Mouse (Mus musculus) T-helper 2 cell (primary cell): ENCODE measurements around the gene Padi2.

ENCODE experiments used
- in situ Hi-C: fragments of 300-600 bp; cut with MboI, MseI; formaldehyde crosslinking; loops from one replicate; pipeline ENCODE4 v1.15.1; 2025; ENCODE audit warnings: high pct_unique_total_duplicates

Gene Padi2

GRCm38 (mm10) chr4:140906076-140906826 lies at the start of gene Padi2:
TSS of gene Padi2 (plus strand) at chr4:140906344.
- in situ Hi-C loops, result loop anchor here (10.0 kb wide), 1 partner anchor 121 kb away; no protein-coding TSS in a partner anchor

DNA sequence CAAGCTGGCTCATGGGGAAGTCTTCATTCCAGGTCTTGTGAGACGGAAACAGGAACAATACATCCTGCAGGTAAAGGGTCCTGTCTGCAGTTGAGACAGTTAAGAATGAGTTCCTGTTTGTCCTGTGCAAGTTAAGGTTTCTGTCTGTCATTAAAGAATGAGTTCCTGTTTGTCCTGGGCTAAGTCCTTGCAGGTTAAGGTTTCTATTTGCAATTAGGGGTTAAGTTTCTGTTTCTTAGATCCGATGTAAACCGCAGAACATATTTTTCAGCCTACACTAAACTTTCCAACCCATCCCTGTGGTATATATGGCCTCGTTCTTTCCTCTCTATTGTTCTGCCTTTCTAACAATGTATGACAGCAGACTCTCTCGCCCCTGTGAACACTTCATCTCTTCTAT lies 49.1 kb upstream of the Padi2 start:
- in situ Hi-C loops, result no loop called here

DNA sequence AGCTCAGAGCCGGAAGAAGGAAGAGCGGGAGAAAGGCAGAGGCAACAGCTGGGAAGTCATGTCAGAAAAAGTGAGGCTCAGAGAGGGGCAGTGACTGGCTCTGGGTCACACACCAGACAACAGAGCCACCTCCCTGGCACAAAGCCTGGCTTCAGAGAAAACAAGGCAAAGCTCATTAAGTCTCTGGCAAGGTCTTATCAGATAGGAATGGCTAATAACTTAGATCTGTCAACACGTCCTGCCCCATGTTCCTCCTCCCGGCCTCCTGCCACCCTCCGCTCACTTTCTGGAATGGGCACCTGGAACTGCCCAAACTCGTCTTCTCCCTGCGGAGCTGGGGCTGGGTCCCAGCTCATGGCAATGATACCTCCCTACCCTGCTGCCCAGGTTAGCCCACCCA lies 48.3 kb upstream of the Padi2 start:
- in situ Hi-C loops, result no loop called here

GRCm38 (mm10) chr4:140859291-140859690 lies 46.9 kb upstream of the Padi2 start:
- in situ Hi-C loops, result no loop called here

GRCm38 (mm10) chr4:140860125-140860766 lies 45.9 kb upstream of the Padi2 start:
- in situ Hi-C loops, result no loop called here

- in situ Hi-C loops, result no loop called here
Measured at GRCm38 (mm10) chr4:140860767-140861147, 45.4 kb upstream of the Padi2 start.

- in situ Hi-C loops, result no loop called here
Measured at GRCm38 (mm10) chr4:140862036-140862650, 44.0 kb upstream of the Padi2 start.

DNA sequence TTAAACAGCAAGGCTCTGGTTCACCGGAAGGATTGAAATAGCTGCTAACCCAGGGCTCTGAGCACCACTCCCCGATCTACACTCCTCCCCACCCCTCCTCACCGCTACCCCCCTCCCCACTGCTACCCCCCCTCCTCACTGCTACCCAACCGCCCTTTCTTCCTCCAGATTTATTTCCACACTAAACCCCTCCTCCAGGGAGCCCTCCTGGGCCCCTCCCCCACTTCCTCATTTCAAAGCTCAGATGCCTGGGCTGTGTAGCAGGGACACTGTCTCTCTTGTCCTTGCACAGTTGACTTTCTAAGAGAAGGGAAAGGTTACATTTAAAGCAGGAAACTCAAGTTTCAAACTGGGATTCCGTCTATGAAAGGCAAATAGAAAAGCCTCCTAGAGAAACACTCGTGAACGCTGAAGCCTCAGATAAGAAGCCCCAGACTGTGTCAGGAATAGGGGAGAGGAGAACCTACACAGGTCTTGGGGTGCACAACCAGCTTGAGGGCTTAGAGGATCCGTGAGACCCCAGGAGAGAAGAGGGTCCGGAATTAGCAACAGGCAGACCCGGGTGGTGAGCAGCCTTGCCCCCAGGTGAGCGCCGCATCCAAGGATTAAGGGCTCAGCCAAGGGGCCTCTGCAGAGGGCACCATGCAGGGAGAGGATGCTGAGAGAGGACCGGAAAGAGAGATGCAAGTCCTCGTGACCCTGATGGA lies 37.5 kb upstream of the Padi2 start:
- in situ Hi-C loops, result no loop called here

DNA sequence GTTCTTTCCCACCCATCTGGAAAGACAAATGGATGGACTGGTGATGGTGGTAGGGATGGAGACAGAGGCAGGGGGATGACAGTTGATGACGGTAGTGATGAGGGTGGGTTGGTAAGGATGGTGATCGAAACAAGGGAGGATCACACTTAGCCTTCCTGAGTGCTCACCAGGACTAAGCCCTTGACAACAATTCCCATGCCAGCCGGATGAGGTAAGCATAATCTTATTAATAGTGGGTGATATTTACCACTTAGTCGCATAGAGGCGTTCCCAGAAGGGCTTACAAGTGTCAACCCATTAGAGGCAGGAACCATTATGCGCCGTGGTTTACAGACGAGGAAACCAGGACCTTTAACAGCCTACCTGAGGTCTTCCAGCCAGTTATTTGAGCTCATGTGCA lies 36.2 kb upstream of the Padi2 start:
- in situ Hi-C loops, result no loop called here

DNA sequence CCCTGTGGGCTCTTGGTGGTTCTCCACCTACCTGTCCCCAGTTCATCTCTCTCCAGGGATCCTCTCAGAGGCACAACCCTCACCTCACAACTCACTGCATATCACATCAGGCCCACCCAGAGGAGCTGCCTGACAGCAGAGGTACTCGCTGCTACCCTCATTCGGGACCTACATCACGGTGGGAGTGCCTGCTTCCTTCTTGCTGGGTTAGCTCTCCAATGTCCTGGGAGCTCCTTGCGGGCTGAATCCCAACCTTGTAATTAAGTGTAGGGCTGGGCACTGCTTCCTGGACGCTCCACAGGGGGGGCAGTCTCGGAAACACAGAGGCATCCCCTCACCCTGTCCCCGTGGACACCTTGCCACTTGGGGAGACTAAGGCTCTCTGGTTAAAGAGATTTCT lies 35.3 kb upstream of the Padi2 start:
- in situ Hi-C loops, result no loop called here

DNA sequence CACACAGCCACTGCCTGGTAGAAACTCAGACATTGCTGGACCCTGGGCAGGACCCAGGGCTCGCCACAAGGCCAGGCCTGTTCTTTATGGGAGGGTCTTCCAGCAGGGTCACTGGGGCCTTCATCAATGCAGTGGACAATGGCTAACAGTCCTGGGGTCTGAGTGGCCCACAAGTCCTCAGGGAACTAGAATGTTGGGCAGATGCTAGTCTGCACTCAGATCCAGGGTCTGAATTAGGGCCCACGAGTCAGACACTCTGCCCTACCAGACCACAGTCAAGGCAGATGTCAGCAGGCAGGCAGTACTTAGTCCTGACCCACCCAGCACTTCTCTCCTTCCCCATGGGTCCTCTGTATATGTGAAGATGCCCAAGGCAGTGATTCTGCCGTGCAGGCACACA lies 34.8 kb upstream of the Padi2 start:
- in situ Hi-C loops, result no loop called here

DNA sequence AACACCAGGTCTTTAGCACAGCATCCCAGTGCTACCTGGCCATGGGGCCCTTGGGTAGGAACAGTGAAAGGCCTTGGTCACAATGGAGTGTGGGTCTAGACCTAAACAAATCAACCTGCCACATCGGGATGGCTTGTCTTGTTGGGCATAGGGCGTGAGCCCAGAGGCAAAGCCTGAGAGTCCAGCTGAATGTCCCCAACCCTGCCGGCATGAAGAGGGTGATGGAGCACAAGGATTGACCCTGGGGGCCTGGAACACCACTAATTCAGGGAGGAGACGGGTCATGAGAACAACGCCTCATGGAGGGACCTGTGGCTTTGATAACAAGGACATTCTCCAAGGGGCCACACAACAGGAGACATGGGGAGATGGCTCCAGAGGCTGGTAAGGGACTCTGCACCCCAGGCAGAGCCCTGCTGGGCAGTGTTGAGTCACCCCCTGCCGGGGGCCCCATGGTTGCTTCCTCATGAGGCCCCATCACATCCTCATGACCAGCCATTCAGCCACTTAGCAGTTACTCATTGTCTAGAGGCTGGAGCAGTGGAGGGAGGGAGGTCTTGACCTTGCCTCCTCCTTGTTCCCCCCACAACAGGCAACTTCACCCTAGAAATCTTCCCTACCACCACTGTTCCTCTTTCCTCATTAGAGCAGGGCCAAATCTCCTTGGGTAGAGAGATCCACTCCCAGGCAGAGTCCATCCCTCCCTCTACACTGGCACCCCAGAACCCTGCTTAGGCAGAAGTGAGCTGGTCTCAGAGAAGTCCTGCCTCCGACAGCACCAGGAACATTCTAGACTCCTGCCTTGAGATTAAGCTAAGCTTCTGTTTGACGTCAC lies 34.1 kb upstream of the Padi2 start:
- in situ Hi-C loops, result no loop called here

DNA sequence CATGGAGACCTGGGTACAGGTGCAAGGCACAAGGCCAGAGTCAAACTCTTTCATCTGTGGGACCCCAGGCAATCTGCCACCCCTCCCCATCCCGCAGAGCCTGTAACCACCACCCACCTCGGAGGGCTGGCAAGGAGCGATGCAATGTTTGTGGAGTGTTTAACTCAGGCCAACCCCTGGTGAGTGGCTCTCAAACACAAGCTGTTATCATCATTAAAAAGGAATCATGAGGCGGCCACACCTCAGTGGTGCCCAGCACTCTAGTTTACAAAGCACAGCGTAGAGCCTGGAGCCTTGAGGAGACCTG lies 33.5 kb upstream of the Padi2 start:
- in situ Hi-C loops, result no loop called here

GRCm38 (mm10) chr4:140873011-140873410 lies 33.1 kb upstream of the Padi2 start:
- in situ Hi-C loops, result no loop called here

DNA sequence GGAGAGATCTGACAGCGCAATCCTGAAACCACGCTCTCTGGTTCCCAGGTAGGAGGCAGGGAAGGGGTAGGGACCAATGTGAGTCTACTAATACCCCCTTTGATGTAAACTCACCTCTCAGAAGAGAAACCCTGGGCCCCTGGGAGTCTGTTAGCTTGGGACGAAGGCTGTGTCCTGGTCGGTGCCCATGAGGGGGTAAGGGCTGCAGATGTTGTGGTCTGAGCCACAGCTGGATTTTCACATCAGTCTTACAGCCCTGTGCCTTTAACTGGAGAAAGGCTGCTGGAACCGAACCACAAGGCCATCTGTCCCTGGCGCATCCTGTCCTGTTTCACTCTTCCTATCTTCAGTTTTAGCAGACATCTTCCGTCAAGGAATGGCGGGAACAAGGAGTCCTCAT lies 30.0 kb upstream of the Padi2 start:
- in situ Hi-C loops, result no loop called here

- in situ Hi-C loops, result no loop called here
Measured at GRCm38 (mm10) chr4:140876681-140877080, 29.5 kb upstream of the Padi2 start.

- in situ Hi-C loops, result no loop called here
Measured at GRCm38 (mm10) chr4:140877441-140877840, 28.7 kb upstream of the Padi2 start.

DNA sequence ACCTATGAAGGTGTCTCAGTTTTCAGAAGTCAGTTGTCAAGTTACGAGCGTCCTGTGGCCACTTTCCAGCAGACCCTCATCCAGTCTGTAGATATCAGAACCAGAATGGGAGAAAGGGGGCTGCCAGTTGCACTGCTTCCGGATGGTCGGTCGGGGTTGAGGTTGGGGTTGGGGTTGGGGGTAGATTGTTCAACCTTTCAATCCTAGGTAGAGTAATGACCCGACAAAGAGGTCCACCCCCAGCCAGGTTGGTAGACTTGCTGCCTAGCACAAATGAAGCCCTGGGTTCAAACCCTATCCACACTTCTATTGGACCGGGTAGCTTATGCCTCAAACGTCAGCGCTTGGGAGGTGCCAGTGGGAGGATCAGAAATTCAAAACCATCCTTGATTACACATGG lies 27.5 kb upstream of the Padi2 start:
- in situ Hi-C loops, result no loop called here

GRCm38 (mm10) chr4:140879116-140879515 lies 27.0 kb upstream of the Padi2 start:
- in situ Hi-C loops, result no loop called here

- in situ Hi-C loops, result no loop called here
Measured at GRCm38 (mm10) chr4:140879739-140880138, 26.4 kb upstream of the Padi2 start.

GRCm38 (mm10) chr4:140880207-140880606 lies 25.9 kb upstream of the Padi2 start:
- in situ Hi-C loops, result no loop called here
